Mouse (Mus musculus): Measurements from ENCODE around the gene Nfe2l2. TPM values are rescaled to one million over a fixed set of nuclear protein-coding genes. Genes with fewer than 3 reads are reported as not detected.
A peak's percentile ranks its signal among the peaks of the same experiment; 100 is the strongest.
"Not testable (repeated sequence)": the region's sequence is repeated elsewhere in the genome, so short reads cannot be mapped to it uniquely, and the experiment has no call there.

Nfe2l2 gene
- polyA plus RNA-seq, 1 experiment from 2014 or later: 10.5 TPM

DNA sequence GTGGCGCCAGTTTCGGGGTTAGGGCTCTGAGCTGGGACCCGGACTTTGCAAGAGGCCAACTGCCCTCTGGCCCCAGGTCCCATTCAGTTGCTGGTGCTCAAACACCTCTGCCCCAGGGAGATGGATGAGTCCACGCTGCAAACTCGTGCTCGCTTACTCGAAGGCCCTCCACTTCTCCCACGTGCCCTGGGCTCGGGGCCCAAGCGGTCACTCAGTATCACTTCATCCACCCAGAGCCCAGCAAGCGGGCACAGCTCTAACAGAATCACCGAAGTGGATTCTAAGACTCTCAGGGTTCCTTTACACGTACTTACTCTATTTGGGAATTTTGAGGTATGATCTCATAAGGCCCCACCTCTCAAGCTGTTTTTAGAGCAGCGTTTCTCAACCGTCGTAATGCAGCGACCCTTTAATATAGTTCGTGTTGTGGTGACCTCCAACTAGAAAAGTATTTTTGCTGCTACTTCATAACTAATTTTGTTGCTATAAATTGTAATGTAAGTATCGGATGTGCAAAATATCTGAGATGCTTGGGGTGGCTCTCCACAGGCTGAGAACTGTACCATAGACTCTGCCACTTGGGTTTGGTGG is 816 bp upstream of the Nfe2l2 start:
- Histone ChIP-seq H3K4me2 (replicated peaks) (peak overlapping the region; percentile 75), H3K27ac (no peak overlapping the region), H3K27me3 (no peaks in the 10 kb centered on the region), H3K36me3 (no peaks in the 10 kb centered on the region), H3K4me1 (replicated peaks) (peaks cover 35% of the 10 kb centered on the region), H3K9ac (replicated peaks) (peak overlapping the region; percentile 71), H3K9me3 (no peaks in the 10 kb centered on the region), H3K4me3 (replicated peaks) (peak overlapping the region; percentile 57)
- 32% methylated on average over 19 of the region's 19 CpGs for WGBS
- peak; percentile 5; the same call in 1 of the 2 replicates for ATAC-seq

DNA sequence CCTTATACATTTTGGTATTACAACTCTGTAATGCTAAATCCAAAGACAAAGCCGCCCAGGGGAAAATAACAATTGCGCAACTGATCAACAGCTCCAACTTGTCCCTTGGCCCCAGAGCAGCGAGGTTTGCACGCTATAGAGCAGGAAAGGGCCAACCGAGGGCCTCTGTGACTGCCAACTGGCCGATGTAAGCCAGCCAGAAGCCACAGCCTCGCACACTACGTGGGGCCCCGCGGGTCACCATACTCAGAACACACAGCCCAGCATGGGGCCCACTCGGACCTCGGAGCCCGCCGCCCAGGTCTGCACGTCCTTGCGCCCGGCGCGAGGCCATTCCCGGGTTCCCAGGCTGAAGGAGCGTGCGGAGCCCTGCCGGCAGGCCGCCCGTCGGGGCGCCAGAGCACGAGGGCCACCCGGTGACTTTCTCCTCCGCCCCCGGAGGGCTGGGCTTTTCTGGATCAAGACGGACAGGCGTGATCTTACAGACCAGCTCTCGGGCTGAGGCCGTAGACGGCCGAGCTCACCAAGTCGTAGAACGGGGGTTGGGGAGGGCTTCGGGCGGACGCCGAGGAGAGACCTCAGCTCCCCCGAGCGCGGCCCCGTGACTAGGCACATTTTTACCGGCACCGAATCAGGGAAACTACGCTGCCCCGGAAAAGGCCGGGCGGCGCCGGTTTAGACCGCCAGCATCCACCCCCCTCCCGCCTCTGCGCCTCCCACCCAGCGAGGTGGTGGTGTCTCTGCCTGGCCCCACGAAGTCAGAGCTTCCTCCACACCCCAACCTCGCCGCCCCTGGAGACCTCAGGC is 863 bp downstream of the Nfe2l2 start:
- Histone ChIP-seq H3K27ac (peak overlapping the region; percentile 78), H3K27me3 (no peaks in the 10 kb centered on the region), H3K36me3 (no peaks in the 10 kb centered on the region), H3K4me3 (replicated peaks) (peak overlapping the region; percentile 57), H3K4me1 (replicated peaks) (peaks cover 40% of the 10 kb centered on the region), H3K9me3 (no peaks in the 10 kb centered on the region), H3K9ac (replicated peaks) (peak overlapping the region; percentile 71), H3K4me2 (replicated peaks) (peak overlapping the region; percentile 75)
- ATAC-seq: peak; percentile 88
- WGBS: under 1% methylated on average over 62 of the region's 62 CpGs

DNA sequence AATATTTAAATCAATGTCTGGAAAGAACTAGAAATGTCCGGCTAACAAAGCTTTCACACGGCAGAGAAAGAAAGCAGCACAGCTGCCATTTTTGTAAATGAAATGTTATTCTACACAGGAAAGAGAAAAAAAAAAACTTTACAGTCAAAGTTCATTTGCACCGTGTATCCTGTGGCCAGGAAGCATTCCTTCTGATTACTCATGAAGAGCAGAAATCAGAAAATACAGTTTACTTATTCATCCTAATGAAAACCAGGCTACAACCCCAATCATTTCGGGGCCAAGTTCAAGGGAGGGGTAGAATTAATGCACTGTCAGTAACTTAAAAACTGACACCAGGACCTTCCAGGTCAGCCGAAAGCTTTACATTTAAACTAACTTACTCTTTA is 1.9 kb downstream of the Nfe2l2 start:
- peaks cover 40% of the 10 kb centered on the region for H3K4me1 ChIP-seq (replicated peaks)
- no peak overlapping the region for H3K27ac ChIP-seq
- H3K4me3 ChIP-seq (replicated peaks): peak overlapping the region; percentile 57
- no peaks in the 10 kb centered on the region for H3K9me3 ChIP-seq
- H3K27me3 ChIP-seq: no peaks in the 10 kb centered on the region
- peak overlapping the region; percentile 75 for H3K4me2 ChIP-seq (replicated peaks)
- WGBS: 34% methylated on average over 5 of the region's 5 CpGs
- H3K9ac ChIP-seq (replicated peaks): peak overlapping the region; percentile 71; the same call in 1 of the 2 replicates
- no peak for ATAC-seq
- H3K36me3 ChIP-seq: no peaks in the 10 kb centered on the region

DNA sequence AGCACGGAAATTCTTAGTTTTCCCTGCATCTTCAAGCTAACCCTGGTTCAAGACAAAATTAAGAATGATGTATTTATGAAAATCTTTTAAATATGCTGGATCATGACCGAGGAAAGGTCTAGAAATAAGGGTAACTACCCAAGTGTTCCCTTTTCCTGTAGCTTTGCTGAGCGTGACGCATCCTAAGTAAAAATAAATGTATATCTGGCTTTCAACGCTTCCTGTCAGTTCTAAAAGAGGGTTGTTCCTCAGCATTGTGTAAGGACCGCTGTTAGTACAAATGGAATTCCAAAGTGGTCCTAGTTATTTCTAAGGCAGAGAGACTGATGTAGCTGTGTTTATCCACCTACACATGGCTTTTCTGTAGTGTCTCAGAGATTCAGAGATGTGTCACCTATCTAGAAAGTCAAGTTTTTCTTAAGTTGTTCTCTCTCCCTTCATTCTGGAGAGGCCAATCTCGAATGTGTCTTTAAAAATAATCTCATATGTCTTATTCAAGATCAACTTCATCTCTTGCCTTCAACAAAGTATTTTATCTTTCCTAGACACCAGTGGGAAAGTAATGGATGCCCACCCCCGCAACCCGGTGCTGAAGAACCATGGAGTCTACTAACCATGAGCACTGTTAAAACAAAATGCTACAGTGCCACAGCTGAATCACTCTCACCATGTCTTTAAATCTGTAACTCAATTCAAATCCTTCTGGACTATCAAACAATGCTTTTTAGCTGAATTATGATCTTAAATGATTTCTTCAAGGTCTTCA is 2.4 kb downstream of the Nfe2l2 start:
- Histone ChIP-seq H3K4me3 (replicated peaks) (no peak overlapping the region), H3K4me1 (replicated peaks) (peaks cover 40% of the 10 kb centered on the region), H3K9me3 (no peaks in the 10 kb centered on the region), H3K36me3 (no peaks in the 10 kb centered on the region), H3K27ac (no peak overlapping the region), H3K9ac (replicated peaks) (no peak overlapping the region), H3K27me3 (no peaks in the 10 kb centered on the region), H3K4me2 (replicated peaks) (peak overlapping the region; percentile 75)
- no peak for ATAC-seq
- 85% methylated on average over 9 of the region's 9 CpGs for WGBS

DNA sequence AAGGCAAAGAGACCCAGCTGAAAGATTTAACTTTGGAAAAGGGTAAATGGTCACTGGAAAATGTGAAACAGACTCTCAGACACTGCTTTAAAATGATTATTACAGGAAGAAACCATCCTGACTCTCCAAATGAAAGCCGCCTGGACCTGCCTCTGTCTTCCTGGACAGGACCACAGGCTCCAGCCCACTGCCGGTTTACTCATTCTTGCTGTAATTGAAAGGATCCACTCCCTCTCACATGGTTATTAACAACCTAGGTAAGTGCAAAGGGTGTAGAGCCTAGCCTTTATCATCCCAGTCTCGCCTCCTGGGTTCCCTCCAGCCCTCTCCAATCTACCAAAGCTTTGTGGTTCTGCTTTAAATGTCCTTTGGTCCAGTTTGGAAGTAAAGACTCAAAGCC is 3.2 kb downstream of the Nfe2l2 start:
- no peaks in the 10 kb centered on the region for H3K9me3 ChIP-seq
- H3K27me3 ChIP-seq: no peaks in the 10 kb centered on the region
- no peak overlapping the region for H3K4me3 ChIP-seq (replicated peaks)
- no peak for ATAC-seq
- 74% methylated on average over 3 of the region's 3 CpGs for WGBS
- no peaks in the 10 kb centered on the region for H3K36me3 ChIP-seq
- peaks cover 36% of the 10 kb centered on the region for H3K4me1 ChIP-seq (replicated peaks)
- H3K4me2 ChIP-seq (replicated peaks): no peak overlapping the region
- H3K9ac ChIP-seq (replicated peaks): no peak overlapping the region
- no peak overlapping the region for H3K27ac ChIP-seq

DNA sequence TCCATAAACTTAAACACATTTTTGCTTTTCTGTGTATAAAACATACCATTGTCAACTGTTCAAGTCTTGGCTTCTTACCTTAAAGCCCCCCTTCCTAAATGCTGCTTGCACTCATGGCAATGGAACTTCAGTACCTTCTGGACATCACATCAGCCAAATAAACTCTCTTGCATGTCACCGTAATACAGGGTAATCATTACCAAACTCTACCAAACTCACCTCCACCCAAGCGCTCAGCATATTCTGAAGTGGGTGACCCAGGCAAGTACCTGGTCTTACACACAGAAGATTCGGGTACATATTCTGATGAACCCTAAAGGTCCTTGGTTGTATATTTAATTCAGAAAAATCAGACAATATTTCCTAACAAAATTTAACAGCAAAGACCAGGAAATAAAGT is 3.9 kb downstream of the Nfe2l2 start:
- Histone ChIP-seq H3K27ac (no peak overlapping the region), H3K9ac (replicated peaks) (no peak overlapping the region), H3K4me1 (replicated peaks) (peaks cover 36% of the 10 kb centered on the region), H3K27me3 (no peaks in the 10 kb centered on the region), H3K4me2 (replicated peaks) (no peak overlapping the region), H3K36me3 (no peaks in the 10 kb centered on the region), H3K4me3 (replicated peaks) (no peak overlapping the region), H3K9me3 (no peaks in the 10 kb centered on the region)
- no peak for ATAC-seq
- WGBS: 93% methylated on average over 3 of the region's 3 CpGs

DNA sequence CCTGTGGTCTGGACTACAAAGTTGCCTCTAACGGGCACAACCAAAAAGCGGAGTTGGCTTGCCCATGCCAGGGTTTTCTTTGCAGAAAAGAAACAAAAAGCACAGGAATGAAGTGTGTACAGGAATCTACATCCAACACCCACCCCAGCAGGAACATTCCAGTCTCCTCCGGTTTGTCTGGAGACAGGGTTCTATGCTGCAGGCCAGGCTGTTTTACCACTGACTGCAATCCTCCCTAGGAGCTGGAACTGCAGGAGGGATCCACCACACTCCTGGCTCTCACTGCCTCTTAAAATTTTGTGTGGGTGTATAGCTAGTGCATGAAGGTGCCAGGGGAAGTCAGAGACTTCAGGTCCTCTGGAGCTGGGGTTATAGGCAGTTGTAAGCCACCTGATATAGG is 5.6 kb downstream of the Nfe2l2 start:
- H3K9ac ChIP-seq (replicated peaks): no peak overlapping the region
- no peaks in the 10 kb centered on the region for H3K27me3 ChIP-seq
- no peak for ATAC-seq
- H3K27ac ChIP-seq: no peak overlapping the region
- H3K4me1 ChIP-seq (replicated peaks): peaks cover 22% of the 10 kb centered on the region
- no peaks in the 10 kb centered on the region for H3K9me3 ChIP-seq
- no peaks in the 10 kb centered on the region for H3K36me3 ChIP-seq
- no peak overlapping the region for H3K4me3 ChIP-seq (replicated peaks)
- WGBS: 87% methylated on average over 3 of the region's 3 CpGs
- H3K4me2 ChIP-seq (replicated peaks): no peak overlapping the region

DNA sequence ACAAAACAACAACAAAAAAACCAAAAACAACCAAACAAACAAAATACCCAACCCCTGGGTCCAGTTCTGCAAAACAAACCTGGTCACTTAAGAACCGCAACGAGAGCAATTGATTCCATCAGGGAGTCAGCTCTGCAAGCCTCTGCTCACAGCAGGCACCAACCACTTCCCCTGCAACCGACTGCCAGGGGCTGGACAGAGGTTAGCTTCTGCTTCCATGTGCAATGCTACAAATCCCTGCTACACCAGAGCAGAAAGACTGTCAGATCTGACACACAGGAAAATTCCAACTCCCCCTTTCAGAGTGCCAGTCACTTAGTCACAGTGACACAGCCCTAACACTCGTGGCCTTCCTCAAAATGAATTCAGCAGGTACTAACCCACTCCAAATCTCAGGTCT is 6.4 kb downstream of the Nfe2l2 start:
- Histone ChIP-seq H3K9me3 (no peaks in the 10 kb centered on the region), H3K4me1 (replicated peaks) (peaks cover 23% of the 10 kb centered on the region), H3K27ac (no peak overlapping the region), H3K4me3 (replicated peaks) (no peak overlapping the region), H3K27me3 (no peaks in the 10 kb centered on the region), H3K9ac (replicated peaks) (no peak overlapping the region), H3K4me2 (replicated peaks) (no peak overlapping the region), H3K36me3 (no peaks in the 10 kb centered on the region)
- WGBS: 34% methylated on average over 4 of the region's 4 CpGs
- ATAC-seq: no peak

DNA sequence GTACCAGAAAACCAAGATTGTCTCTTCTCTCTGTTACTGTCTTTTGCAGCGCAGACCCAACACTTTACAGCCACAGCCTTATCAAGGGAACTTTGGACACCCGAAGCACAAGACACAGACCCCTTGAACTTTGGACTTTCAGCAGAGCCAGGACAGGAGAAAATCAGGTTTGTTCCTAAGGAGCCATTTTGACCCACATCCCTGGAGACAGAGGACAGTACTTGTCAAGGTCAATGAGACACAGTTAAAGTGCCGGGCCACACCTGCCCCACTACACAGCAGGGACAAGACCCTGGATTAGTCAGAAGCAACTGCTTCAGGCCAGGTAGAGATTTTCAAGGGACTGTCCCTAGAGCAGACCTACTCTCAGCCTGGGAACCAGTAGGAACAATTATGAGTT is 7.2 kb downstream of the Nfe2l2 start:
- Histone ChIP-seq H3K27ac (no peak overlapping the region), H3K4me3 (replicated peaks) (no peak overlapping the region), H3K9me3 (no peaks in the 10 kb centered on the region), H3K4me1 (replicated peaks) (peaks cover 16% of the 10 kb centered on the region), H3K4me2 (replicated peaks) (no peak overlapping the region), H3K27me3 (no peaks in the 10 kb centered on the region), H3K9ac (replicated peaks) (no peak overlapping the region), H3K36me3 (no peaks in the 10 kb centered on the region)
- no peak for ATAC-seq
- 90% methylated on average over 3 of the region's 3 CpGs for WGBS

DNA sequence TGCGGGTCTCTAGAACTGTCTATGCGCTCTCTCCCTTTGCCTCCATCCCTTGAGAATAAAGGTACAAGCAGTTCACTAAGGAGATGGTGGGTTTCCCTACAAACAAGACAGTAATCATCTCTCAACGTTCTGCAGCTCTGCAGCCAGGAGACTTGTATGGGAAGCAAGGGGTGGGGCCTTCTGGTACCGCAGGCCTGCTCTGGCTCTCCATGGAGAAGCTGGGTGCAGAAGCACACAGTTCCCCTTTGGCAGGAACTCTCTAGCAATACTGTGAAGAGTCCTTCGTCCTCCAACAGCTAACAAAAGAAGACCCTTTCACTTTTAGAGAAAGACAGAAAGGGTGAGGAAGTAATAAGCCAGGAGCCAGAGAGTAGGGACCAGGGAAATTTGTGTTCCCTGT is 8.1 kb downstream of the Nfe2l2 start:
- no peaks in the 10 kb centered on the region for H3K9me3 ChIP-seq
- no peaks in the 10 kb centered on the region for H3K27me3 ChIP-seq
- H3K9ac ChIP-seq (replicated peaks): no peak overlapping the region
- no peak overlapping the region for H3K4me2 ChIP-seq (replicated peaks)
- H3K36me3 ChIP-seq: no peaks in the 10 kb centered on the region
- 0 out of 2 replicates have a peak, but pooled peaks cover 10% of the 10 kb centered on the region for H3K4me1 ChIP-seq (replicated peaks)
- no peak overlapping the region for H3K4me3 ChIP-seq (replicated peaks)
- WGBS: 67% methylated on average over 5 of the region's 5 CpGs
- ATAC-seq: no peak
- no peak overlapping the region for H3K27ac ChIP-seq

DNA sequence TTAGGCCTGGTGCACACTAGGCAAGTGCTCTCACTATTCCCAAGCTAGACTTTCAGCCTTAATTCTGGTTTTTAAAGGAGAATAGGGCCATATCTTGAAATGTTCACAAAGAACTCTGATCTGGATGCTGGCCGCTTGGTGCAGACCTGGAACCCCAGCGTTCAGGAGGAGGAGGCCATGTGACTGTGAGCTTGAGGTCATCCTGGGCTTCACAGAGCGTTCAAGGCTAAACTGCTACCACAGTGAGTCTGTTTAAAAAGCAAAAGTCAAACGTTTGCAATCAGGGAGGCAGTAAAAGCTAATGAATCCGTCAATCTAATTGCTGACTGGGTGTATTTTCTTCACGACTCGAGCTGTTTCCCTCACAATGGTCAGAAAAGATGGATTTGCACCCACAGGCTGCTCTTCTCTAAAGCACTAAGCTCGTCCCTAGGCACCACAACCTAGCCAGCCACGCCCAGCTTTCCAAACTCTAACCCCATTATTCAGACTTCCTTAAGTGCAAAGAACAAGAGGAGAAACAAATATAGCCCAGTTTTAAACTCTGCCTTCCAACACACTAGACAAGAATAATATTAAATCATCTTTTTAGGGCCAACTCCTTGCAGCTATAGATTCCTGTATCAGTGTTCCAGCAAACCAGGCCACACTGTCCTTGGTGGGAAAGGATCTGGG is 8.6 kb downstream of the Nfe2l2 start:
- ATAC-seq: no peak
- Histone ChIP-seq H3K27me3 (no peaks in the 10 kb centered on the region), H3K4me2 (replicated peaks) (no peak overlapping the region), H3K36me3 (no peaks in the 10 kb centered on the region), H3K27ac (no peak overlapping the region), H3K9ac (replicated peaks) (no peak overlapping the region), H3K4me3 (replicated peaks) (no peak overlapping the region), H3K9me3 (no peaks in the 10 kb centered on the region), H3K4me1 (replicated peaks) (0 out of 2 replicates have a peak, but pooled peaks cover 10% of the 10 kb centered on the region)
- WGBS: 63% methylated on average over 9 of the region's 9 CpGs

DNA sequence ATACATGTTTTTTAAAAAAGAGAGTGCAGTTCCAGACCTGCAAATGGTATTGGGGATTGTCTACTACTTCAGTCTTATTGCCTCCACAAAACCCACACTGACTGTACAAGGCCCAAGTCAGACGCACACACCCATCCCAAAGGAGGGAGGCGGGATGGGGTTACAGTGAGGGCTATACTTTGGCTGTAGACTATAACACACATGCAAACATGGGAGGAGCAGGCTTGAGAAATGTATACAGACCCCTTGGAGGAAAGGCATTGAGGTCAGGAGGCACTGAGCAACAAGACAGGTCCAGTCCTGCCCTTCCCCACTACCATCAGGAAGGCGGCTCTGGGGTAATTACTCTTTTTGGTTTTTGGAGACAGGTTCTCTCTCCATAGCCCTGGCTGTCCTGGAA is 9.5 kb downstream of the Nfe2l2 start:
- WGBS: 95% methylated on average over 3 of the region's 3 CpGs
- not testable (repeated sequence) for H3K4me1 ChIP-seq (replicated peaks); H3K27me3 ChIP-seq; H3K4me3 ChIP-seq (replicated peaks); H3K27ac ChIP-seq; H3K9me3 ChIP-seq; H3K36me3 ChIP-seq; H3K9ac ChIP-seq (replicated peaks); H3K4me2 ChIP-seq (replicated peaks); ATAC-seq
